Mouse (Mus musculus) forelimb bud, embryonic 11.5 days (tissue): ENCODE results near the gene Timm44.

Experiments
- DNase-seq: peaks from one replicate; pipeline ENCODE4 v3.0.0-alpha.2; 2012; ENCODE audit warnings: low read depth, low spot score

Gene Timm44

DNA sequence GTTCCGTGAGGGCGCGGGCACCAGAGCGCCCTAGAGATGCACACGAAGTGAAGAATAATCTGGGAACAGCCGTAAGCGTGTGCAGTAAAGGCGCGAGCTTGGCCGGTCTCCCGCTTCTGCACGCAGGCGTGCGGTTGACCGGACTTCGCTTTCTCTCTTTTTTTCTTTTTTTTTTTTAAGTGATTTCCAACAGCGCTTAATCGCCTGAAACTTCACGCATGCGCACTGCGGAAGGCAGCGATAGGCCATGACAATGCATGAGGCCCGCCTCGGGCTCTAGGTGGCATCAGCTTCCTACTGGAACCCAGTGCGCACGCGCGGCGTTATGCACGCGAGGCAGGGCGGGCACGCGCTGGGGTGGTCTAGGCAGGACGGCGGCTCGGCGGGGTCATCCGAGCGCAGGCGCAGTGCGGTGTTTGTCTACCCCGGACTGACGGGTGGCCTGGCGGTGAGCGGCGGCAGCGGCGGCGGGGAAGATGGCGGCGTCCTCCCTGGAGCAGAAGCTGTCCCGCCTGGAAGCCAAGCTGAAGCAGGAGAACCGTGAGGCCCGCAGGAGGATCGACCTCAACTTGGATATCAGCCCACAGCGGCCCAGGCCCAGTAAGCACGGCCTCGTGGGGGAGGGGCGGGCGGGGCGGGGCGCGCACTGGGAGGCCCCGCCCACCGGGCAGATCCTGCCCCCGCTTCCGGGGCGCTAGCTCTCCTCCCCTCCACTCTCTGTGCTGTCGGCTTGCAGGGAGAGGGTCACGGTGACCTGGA, 37.1 kb downstream of the Timm44 start, which contains the start of the genes Map2k7 and Gm49320:
Gene Map2k7 (plus strand): TSS at position 307 of the 759 bp plus-strand sequence.
Gene Gm49320 (plus strand): TSS at position 432 of the 759 bp plus-strand sequence.
- peak; percentile 100 for DNase-seq

DNA sequence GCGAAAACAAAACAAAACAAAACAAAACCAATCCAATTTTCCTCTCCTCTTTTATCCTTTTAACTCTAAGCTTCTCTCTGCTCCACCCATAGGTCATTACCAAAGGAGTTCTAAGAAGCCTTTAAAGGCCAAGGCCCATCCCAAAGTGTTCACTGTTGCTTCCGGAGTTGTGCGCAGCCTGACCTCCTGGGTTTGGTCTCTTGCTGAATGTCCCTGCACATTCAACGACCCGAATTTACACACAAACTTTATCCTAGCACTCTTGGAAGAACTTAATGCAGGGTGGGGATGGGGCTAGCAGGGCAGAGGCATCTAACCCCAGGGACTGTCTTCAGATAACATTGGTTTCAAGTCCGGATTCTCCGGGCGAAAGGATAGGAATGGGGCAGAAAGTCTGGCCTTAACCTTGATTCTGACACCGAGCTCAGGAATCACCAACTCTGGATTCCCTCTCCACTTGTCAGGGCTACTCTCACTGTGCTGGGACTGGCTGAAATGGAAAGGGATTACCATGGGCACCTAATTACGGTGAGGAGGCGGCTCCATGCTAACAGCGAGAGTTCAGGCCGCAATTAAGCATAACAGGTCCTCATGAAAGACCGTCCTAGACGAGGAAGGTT, 37.8 kb downstream of the Timm44 start:
- no peak for DNase-seq

DNA sequence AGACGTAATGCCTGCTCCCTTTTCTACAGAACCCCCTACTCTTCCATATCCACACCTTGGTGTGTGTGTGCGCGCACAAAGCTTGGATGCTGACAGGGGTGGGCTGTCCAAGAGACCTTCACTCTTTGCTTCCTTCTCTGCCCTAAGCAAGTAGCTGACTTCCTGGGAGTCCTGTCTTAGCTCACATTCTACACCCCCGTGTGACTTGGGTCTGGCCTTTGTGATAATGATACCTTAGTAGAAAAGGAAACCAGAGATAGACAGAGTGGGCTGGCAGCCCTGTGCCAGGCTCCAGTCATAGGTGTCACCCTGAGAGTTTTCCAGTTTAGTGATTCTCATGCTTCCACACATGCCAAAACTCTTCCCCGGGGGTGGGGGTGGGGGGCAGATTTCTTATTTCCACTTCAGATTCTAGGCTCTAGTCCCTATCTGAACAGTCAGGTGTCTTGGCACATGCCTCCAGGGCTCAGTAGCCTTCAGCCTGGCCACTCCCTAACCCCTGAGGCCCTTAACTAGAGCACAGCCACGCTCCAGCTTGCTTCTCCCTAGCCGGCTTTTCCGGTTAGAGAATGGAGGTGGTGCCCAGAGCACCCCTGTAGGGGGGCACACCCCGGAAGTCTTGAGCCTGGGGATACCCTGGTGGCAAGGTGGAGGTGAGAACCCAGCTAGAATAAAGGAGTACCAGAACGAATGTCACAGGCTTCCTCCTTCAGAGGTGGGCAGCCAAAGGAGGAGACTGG, 44.9 kb downstream of the Timm44 start:
- DNase-seq = no peak

DNA sequence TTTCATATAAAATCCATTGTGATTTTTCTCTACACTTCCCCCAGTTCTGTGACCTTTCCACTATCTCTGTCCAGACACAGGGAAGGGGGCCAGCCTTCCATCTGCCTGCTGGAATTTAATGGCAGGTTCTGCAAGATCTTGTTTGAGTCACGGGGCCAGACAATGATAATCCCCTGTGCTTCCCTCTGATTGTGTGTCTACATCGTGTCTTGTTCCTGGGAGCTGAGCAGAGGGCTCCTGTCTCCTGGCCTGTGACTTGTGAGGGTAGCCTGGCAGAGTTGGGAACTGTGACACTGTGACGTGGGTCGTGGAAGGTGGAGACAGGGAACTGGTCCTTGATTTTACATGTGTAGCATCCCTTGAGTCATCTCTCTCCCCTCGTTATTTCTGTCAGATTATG, 45.9 kb downstream of the Timm44 start:
- no peak for DNase-seq

DNA sequence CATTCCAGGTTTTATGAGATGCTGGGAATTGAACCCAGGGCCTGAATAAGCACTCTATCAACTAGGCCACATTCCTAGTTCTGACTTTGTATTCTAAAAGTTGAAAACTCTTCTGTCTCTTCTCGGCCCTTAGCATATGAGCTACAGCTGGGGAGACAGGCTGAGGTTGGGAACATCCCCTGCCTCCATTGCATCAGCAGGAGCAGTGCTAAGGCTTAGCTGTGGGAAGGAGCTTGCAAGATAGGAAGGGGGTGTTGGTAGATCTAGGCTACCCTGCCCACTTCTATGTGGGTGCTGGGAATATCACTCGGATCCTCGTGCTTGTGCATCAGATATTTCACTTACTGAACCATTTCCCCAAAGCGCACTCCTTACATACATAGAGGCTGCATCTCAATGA, 47.8 kb downstream of the Timm44 start:
- DNase-seq = no peak

DNA sequence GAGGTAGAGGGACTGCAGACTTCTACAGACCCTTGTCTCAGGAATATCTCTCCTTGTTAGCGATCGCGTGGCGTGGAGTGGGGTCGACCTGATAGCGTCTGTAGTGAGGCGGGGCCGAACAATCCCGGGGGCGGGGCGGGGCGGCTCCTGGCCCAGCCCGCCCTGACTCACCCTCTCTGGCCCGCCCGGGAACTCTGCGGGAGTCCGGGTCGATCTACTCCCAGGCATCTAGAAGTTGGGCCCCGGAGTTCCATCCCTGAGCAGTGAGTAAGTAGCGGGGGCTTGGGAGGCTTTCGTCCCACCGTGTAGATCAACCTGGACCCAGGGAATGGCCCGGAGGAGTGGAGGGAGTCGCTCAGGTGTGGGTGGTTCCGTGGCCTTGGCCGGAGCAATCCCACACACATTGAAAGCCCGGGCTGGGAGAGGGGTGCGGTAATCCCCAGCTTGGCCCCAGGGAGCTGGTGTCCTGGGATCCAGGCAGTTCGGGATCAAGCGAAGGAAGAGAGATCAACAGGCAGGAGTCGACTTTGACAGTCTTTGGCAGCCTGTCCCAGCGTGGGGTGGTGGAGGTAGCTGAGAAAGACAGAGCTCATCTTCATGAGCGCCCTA, 48.9 kb downstream of the Timm44 start, which contains the start of gene Lrrc8e:
Gene Lrrc8e (plus strand): TSS at position 89 of the 609 bp plus-strand sequence.
- no peak for DNase-seq

DNA sequence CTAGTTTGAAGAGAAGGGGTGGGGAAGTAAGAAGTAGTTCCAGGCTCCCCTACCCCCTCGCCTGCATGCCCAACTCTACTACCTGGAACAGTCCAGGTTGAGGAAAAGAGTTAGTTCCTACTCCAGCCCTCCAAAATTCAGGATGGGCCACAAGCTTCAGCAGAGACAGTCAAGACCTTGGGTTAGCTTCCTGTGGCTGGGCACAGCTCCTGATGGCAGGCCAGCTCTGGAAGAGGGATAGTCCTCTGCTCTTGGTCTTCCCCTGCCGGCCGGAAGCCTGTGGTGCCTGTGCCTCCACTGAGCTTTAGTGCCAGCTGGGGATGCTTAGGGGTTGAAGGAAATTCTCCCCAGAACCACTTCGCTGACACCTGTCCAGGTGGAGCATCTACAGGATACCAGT, 49.4 kb downstream of the Timm44 start:
- no peak for DNase-seq

DNA sequence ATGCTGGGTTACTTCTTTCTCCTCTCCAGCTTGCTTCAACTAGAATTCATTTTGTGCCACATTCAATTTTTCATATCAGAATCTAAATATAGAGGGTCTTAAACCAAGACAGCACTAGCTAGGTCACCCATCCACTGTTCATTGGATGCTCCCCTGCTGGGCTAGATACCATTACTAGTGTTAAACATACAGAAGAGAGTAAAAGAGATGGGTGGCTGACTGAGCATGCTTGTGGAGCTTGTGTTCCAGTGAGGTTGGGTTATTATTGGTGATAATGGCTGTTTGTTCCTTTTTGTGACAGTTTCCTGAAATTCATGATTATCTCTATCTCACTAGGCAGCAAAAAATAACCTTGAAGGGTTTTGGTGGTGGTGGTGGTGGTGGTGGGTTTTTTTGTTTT, 53.7 kb downstream of the Timm44 start:
- no peak for DNase-seq

DNA sequence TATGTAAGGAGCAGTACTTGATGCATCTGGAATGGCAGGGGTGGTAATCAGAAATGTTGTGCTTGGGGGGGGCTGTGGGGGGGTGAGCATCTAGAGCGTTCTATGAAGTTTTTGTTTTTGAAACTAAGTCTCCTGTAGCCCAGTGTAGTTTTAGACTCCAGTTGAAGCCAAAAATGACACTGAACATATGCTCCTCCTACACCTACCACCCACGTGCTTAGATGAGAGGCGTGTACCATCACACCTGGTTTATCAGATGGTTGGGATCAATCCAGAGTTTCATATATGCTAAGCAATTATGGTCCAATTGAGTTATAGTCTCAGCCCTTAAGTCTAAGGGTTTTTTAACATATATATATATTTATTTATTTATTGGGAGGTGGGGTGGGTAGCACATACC, 56.1 kb downstream of the Timm44 start:
- no peak for DNase-seq

DNA sequence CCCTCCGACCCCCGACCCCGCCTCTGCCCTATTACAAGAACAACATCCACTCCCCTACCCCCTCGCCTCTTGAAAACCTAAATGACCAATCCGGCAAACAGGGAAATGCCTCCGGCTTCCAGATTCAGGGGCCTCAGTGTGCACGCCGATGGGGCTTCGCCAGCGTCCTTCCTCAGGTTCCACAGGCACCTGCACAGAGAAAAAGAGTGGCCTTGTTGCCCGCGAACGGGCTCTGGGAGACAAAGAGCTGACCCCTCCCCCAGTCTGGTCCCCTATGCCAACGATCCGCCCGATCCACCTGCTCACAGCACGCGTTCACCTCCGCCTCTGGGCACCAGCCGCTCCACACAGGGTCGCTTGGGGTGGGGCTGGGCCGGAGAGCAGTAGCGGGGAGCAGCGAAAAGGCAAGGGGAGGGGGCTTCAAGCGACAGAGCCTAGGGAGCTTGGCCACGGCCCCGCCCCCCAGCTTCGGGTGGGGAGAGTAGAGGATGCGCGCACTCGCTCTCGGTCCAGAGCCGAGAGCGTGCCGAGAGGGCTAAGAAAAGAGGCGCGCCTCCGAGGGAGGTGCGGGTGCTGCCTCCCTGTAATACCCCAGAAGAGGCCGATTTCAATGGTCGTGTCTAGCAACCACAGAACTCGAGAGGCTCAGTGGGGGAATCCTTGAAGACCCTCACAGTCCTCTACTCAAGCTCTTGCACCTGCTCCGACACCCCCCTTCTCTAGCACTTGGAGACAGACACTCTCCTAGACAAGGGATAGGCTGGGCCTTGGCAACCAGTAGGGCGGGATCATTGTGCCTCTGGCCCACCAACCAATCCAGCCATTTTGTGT, 58.7 kb downstream of the Timm44 start, which contains the start of gene Prr36:
Gene Prr36 (minus strand): TSS at position 669 of the 831 bp plus-strand sequence.
- no peak for DNase-seq

DNA sequence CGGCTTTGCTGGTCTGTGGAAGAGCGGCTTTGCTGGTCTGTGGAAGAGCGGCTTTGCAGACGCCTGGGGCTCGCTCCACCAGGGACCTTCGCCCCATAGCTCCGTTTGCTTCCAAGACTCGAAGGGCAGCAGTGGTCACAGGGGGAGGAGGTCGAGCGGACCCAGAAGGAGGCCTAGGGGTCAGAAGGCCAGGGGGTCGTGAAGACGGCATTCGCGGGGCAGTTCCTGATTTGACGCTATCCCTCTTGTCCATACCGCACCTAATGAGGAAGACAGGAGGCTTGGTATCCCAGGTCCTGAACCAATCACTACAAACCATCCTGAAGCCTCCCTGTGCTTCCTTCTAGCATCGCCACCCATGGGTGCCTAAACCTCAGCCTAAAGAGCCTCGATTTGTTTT, 59.4 kb downstream of the Timm44 start:
- no peak for DNase-seq

DNA sequence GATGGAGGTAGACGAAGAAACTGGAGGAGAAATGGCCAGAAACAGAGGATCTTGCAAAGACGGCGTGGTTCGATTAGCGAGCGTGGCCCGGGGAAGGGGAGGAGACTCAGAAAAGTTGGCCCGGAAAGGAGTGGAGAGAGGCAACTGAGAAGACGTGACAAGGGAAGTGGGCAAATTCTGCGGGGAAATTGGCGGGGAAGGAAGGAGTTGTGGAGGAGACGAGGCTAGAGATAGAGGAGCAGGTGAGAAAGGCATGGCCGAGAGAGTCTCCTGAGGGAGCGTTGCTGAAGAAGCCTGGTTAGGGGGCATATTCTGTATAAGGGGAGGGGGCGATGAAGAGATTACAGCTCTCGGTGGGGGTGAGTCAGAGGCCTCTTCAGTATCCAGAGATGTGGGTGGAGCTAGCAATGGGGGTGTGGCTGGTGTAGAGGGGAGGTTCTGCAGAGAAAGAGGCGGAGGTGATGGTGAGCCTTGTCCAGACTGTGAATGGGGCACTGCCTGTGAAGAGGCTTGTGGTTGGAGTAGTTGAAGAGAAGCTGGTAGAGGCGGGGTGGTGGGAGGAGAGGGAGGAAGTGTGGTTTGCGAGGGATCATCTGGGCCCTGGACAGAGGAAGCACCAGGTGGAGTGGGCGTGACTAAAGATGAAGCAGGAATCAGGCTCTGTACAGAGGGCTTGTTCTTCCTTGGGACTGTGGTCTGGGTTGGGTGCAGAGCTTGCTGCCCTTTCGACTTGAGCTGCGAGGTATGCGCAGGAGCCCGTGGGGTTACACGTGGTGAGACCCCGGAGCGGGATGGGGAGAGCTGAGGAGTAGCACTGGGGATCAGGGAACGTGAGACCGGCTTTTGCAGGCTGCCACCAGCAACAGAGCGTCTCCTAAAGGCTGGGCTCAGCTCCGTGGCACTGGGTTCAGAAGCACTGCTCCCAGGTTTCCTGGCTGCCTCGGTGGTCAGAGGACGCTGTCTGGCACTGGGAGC, 61.4 kb downstream of the Timm44 start:
- DNase-seq = no peak

DNA sequence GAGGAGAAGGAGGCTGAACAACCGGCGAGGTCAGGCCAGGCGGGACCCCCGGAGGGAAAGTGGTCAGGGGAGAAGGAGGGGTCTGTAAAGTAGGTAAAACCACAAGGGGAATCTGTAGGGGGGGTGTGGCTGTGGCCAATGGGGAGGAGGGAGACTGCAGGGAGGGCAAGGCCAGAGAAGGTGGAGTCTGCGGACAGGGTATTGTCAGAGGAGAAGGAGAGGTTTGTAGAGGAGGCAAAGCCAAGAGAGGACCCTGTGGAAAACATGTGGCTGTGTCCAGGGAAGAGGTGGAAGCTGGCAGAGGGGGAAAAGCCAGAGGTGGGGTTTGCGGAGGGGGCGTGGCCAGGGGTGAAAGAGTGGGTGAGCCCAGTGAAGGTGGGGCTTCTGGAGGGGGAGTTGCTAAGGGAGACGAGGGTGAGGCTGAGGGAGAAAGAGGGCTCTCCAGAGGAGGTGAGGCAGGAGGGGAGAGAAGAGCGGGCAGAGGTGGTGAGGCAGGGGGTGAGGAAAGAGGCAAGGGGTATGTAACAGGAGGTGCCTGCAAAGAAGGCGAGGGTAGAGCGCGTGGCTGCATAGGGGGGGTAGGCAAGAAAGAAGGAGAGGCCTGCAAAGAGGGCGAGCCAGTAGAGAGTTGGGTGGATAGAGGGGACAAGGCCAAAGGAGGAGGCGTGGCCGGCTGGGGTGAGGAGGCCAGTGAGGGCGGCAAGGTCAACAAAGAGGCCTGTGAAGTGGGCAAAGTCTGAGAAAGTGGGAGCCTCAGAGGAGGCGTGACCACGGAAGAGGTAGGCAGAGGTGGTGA, 62.3 kb downstream of the Timm44 start:
- DNase-seq = no peak

DNA sequence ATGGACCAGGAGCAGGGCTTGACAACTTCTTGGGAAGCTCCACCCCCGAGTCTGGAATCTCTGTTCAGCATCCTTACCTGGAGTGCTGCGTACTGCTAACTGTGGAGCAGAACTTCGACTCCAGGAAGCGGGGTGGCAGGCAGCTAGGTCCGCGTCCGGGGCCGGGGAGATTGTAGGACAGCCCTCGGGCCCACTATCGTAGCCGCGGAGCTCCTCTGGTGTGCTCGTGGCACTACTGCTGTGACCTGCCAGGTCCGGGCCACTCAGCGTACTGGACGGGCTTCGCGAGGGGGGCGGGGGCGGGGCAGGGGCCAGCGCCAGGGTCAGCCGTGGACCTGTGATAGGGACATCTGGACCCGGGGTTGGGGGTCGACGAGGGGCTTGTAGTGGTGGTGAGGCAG, 62.9 kb downstream of the Timm44 start:
- no peak for DNase-seq

DNA sequence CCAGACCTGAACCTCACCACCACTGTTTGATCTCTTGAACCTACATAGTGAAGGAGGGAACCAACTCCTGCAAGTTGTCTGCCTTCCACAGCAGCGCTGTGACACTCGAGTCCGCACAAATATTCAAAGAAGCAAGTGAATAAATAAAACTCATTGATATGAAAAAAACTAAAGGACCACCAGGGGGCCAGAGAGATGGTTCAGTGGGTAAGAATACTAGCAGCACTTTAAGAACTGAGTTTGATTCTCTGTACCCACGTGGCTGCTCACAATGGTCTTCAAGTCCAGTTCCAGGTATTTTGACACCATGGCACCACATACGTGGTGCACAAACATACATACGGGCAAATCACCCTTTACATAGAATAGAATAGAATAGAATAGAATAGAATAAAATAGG, 64.6 kb downstream of the Timm44 start:
- no peak for DNase-seq
